Mouse (Mus musculus) heart, postnatal 25 days (tissue): Measurements from ENCODE around the gene Epn1. TPM values are rescaled to one million over a fixed set of nuclear protein-coding genes. Genes with fewer than 3 reads are reported as not detected.
A peak's percentile ranks its signal among the peaks of the same experiment; 100 is the strongest.
"Not testable (repeated sequence)": the region's sequence is repeated elsewhere in the genome, so short reads cannot be mapped to it uniquely, and the experiment has no call there.

ENCODE experiments used
- DNase-seq: peaks from one replicate; pipeline ENCODE4 v3.0.0; 2022; ENCODE audit warnings: low spot score
- intact Hi-C: fragments of 180-260 bp; cut with DNase I; formaldehyde crosslinking; loops from one replicate; pipeline ENCODE4 v1.15.1; 2025
- total RNA-seq, 2 experiments: library from RNA; stranded (reverse); gene quantifications; 2 replicates each; pipeline ENCODE4 v1.2.3; 2021

The Epn1 gene
- total RNA-seq, 2 experiments from 2014 or later: 178 to 187 TPM

DNA sequence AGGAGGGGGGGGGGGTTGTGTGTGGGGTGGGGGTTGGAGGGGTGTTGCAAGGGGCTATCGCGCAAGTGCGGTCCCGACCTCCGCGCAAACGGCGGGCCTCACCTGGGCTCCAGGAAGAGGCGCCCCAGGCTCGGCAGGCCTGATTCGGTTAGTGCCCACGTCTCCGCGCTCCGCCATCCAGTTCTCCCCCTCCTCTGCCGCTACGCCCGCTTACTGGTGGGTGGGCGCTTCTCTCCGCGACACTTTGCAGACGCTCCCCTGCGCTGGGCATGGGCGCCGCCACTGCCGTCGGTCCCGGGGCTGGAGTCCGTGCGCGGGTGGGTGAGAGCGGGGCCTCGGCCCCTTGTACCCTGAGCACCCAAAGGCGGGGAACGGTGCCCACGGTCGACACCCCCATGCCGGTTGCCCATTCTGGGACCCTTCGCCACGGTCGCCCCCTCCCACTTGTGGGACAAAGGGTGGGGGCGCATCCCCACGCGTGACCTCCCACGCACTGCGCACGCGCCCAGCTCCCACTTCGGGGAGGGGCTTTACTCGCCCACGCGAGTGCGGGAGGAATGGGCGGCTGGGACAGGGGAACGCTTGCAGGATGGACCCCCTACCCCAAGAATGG is 23.3 kb upstream of the Epn1 start:
- intact Hi-C loops: no loop called here

DNA sequence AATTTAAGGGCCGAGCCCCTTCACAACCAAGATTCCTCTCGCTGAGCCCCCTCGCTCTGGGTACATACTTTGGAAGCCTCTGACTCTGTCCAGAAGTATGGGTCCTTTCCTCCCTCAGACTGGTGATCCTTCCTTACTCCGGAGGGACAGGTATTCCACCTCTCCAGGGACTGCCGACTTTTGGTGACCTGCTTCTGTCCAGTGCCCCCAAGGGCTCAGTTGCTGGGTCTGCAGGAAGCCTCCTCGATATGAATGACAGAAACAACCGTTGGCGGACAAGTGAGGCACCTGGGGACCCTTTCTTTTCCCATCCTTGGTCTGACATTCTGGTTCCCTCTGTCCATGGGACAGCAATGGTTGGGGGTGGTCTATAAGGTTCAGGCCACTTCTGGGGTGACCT is 22.7 kb upstream of the Epn1 start:
- intact Hi-C loops: no loop called here
- no peak for DNase-seq

More for the DNA sequence above, 23.3 kb upstream of the Epn1 start:
- no peak for DNase-seq

DNA sequence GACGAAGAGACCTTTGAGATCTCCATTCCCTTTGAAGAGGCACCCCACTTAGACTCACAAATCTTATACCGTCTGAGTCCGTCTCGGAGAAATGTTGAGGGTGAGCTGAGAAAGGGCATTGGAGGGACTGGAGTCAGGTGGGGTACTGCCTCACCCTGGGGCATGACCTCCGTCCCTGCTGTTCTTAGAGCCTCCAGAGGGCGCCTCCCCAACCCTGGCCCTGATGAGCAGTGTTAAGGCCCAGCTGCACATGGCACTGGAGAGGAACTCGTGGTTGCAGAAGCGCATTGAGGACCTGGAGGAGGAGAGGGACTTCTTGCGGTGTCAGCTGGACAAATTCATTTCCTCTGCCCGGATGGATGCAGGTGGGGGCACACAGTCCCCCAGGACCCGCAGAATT is 22.2 kb upstream of the Epn1 start:
- no peak for DNase-seq
- intact Hi-C loops: no loop called here

DNA sequence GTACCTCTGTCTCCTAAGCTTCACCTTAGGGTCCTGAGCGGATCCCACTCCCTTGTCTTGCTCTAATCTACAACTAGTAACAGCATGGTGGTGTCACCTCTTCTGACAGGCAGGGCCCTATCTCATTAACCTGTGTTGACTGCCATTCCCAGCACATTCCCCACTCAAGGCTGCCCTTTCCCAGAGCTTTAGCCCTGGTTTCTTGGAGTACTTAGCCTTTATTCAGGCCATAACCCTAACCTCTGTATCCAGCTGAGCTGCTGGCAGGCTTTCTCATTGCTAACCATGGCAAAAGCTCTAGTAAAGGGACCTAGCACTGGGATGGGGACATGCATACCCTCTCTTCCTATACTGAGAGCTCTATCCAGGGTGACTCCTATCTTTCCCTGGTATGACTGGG is 21.4 kb upstream of the Epn1 start:
- intact Hi-C loops: no loop called here
- DNase-seq: no peak

DNA sequence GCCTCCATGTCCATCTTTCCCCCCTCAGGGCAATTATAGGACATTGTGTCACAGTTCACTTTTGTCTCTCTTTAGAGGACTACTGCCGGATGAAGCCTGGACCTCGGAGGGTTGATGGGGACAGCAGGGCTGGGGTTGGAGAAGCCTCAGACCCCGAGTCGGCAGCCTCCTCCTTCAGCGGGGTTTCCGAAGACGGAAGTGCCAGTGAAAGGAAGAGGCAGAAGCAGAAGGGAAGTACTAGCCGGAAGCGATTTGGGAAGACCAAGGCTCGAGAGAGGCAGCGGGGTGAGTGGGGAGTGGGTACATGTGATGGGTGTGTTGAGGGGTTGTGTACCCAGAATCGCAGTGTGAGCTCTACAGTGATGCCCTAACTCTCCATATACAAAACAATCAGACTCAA is 20.6 kb upstream of the Epn1 start:
- intact Hi-C loops: no loop called here
- DNase-seq: no peak

DNA sequence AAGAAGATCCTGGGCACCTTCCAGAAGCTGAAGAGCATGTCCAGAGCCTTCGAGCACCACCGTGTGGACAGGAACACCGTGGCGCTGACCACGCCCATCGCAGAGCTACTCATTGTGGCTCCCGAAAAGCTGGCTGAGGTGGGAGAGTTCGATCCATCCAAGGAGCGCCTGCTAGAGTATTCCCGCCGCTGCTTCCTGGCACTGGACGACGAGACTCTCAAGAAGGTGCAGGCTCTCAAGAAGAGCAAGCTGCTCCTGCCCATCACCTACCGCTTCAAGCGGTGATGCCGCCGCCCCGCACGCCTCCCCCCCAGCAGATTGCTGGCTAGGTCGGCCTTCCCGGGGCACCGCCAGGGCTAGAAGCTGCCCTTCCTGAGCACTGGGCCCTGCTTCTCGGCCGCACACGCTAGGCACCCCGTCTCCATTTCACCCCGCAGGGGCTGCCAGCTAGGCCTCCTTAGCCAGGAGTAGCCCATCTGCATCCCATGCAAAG is 19.8 kb upstream of the Epn1 start:
- DNase-seq: peak; percentile 62
- intact Hi-C loops: no loop called here

DNA sequence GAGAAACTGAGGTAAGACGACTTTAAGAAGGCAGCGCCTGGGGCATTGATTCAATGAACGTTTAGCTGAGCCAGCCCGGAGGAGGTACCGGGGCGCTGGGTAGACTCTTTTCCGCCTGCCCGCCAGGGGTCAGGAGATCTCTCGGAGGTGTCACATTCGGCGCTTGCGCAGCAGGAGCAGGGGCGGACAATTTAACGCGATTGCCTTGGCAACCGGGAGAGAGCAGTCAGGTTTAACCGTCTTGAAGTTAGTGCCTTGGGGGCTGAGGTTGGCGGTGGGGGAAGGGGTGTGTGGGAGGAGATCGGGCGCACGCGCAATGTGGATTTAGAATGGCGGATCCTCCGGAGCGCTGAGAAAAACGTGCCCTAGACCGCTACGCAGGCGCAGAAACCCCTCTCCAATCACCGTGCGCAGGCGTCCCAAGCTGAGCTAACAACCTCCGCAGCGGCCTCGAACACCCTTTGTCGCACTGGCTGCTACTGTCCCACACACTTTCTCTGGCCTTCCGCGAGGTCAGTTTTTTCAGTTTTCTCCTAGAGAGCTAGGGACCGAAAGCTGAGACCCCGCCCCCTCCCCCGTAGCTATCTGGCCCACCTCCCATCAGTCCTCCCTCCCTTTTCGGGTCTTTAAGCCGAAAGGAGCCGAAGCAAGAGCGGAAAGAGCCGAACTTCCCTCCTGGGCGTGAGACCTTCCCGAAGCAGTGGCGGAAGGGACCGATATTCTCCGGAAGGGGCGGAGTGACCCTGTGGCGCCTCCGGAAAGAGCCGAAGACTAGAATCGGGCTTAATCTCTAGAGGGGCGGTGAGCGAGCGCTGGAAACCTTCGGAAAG is 18.9 kb upstream of the Epn1 start:
- peak; percentile 93 for DNase-seq
- intact Hi-C loops: no loop called here

GRCm38 (mm10) chr7:5061774-5062359 is 18.2 kb upstream of the Epn1 start, which contains the start of gene U2af2:
Gene U2af2 (plus strand): TSS chr7:5062143.
- peak; percentile 87 for DNase-seq
- intact Hi-C loops: loop anchor here (1.0 kb wide), 1 partner anchor 18 kb away; the partner anchor contains the start of gene Epn1

- DNase-seq: no peak
- intact Hi-C loops: loop anchor here (1.0 kb wide), 1 partner anchor 18 kb away; the partner anchor contains the start of gene Epn1
Observed at GRCm38 (mm10) chr7:5062360-5063001, 17.6 kb upstream of the Epn1 start.

GRCm38 (mm10) chr7:5064886-5065285 is 15.1 kb upstream of the Epn1 start:
- intact Hi-C loops: loop anchor here (5.0 kb wide), 1 partner anchor 62 kb away; the partner anchor contains the start of gene Rasl2-9

DNA sequence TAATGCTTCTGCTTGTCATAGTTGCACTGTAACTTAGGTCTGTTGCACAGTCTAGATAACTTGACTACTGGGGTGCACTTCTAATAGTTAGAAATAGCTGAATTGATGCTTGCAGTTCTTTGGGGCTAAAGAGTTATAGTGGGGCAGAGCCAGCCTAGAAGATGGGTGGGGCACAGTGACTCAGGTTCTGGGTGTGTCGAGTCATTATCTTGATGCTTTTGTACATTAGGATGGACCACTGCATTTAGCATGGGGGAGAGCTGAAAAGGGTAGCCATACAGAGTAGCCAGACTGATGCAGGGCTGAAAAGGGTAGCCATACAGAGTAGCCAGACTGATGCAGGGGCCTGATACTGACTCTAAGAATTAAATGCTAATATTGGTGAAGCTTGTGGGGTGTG is 6.4 kb upstream of the Epn1 start:
- no peak for DNase-seq
- intact Hi-C loops: loop anchor here (10.0 kb wide), 1 partner anchor 929 kb away; no protein-coding TSS in a partner anchor

More at GRCm38 (mm10) chr7:5064886-5065285, 15.1 kb upstream of the Epn1 start:
- no peak for DNase-seq

DNA sequence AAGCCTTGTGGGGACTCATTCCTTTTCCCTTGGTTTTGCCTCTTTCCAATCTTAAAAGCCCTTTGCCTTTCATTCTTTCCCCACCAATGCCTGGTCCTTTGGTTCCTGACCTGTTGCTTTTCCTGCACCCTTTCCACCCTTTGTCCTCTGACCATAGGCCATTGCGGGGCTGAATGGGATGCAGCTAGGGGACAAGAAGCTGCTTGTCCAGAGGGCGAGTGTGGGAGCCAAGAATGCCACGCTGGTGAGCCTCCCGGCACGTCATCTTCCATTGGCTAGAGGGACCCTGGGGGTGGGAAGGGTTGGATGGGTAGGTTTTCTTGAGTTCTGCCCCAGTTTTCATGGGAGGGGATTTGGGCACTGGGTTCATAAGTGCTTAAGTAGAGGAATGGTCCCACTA is 5.1 kb upstream of the Epn1 start:
- intact Hi-C loops: loop anchor here (10.0 kb wide), 1 partner anchor 930 kb away; no protein-coding TSS in a partner anchor
- no peak for DNase-seq

- DNase-seq: no peak
- intact Hi-C loops: loop anchor here (10.0 kb wide), 1 partner anchor 932 kb away; no protein-coding TSS in a partner anchor
Observed at GRCm38 (mm10) chr7:5076931-5077330, 3.1 kb upstream of the Epn1 start.

GRCm38 (mm10) chr7:5079365-5080009 is 548 bp upstream of the Epn1 start:
- not testable (repeated sequence) for DNase-seq
- intact Hi-C loops: loop anchor here (1.0 to 10.0 kb wide), 3 partner anchors 17 to 935 kb away; partner anchors contain the start of gene U2af2

GRCm38 (mm10) chr7:5080815-5081214 is 780 bp downstream of the Epn1 start:
- no peak for DNase-seq
- intact Hi-C loops: loop anchor here (1.0 to 5.0 kb wide), 2 partner anchors 19 to 41 kb away; partner anchors contain the start of gene U2af2

- no peak for DNase-seq
- intact Hi-C loops: loop anchor here (5.0 kb wide), 1 partner anchor 41 kb away; no protein-coding TSS in a partner anchor
Observed at GRCm38 (mm10) chr7:5081241-5081640, 1.2 kb downstream of the Epn1 start.

GRCm38 (mm10) chr7:5081939-5082338 is 1.9 kb downstream of the Epn1 start:
- DNase-seq: no peak
- intact Hi-C loops: loop anchor here (5.0 kb wide), 1 partner anchor 40 kb away; no protein-coding TSS in a partner anchor

DNA sequence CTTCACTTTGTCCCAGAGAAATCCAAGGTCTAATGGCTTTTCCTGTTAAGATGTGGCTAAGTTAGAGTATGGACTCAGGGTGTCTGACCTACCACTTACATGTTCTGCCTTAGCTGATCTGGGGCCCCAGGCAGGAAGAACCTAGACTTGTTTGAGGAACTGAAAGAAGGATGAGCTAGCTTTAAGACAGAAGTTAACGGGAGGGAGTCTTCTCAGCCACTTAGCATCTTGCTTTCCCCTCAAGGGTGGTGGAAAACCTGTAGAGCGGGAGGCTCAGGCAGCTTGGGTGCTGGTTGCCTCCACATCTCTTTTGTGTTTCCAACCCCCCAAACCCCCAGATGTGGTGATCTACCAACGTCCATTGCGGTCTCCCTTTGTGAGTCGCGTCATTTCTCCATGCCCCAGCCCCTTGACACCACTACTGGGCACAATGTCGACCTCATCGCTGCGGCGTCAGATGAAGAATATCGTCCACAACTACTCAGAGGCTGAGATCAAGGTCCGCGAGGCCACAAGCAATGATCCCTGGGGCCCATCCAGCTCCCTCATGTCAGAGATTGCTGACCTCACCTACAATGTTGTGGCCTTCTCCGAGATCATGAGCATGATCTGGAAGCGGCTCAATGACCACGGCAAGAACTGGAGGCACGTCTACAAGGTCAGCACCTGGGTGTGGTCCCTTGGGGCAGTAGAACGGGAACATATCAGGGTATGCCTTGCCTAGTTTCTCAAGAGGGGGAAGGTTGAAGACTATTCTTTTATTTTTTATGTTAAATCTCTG is 3.5 kb downstream of the Epn1 start:
- intact Hi-C loops: loop anchor here (5.0 kb wide), 1 partner anchor 39 kb away; no protein-coding TSS in a partner anchor
- DNase-seq: no peak
